In genomic region chr8:110485234-110485633, GRCm38 (mm10) we compare ENCODE assay signal across 28 mouse cellular contexts.
DNase-seq lines count a peak whose midpoint lies in the region; ATAC-seq and TF ChIP-seq lines count a peak whose summit lies in the region.
"Had no signal": no experiment of that assay in that cellular context is flagged by ENCODE, and none has a peak within 500 bp of the region (broad histone marks: within the 10 kb centered on the region; RNA-seq: fewer than 3 reads in every experiment).

No protein-coding gene starts in this region.

- H3K4me2 ChIP-seq in lung, embryonic 14.5 days, result no peak overlapping the region
- H3K4me2 ChIP-seq in lung, postnatal 0 days (replicated peaks; ENCODE audit: low read depth, low read length), result no peak overlapping the region
- H3K4me2 ChIP-seq: embryonic facial prominence, embryonic 13.5 days; embryonic facial prominence, embryonic 15.5 days; forebrain, embryonic 12.5 days had no signal

- no peak for TF ChIP-seq CTCF in lung, embryonic 14.5 days (IDR thresholded peaks at IDR 0.05; ENCODE audit: low read depth)
- no peak for TF ChIP-seq CTCF in lung, postnatal 0 days (IDR thresholded peaks at IDR 0.05)
- TF ChIP-seq CTCF in cerebellum, adult 2 months (IDR thresholded peaks at IDR 0.05; ENCODE audit: borderline replicate concordance, insufficient read depth, low read depth, low read length), result no peak

- H3K9ac ChIP-seq in lung, embryonic 14.5 days, result no peak overlapping the region
- no peak overlapping the region for H3K9ac ChIP-seq in lung, postnatal 0 days (replicated peaks; ENCODE audit: low read depth)
- H3K9ac ChIP-seq: embryonic facial prominence, embryonic 13.5 days; embryonic facial prominence, embryonic 15.5 days; forebrain, embryonic 12.5 days had no signal

- no peak overlapping the region for H3K27ac ChIP-seq in lung, embryonic 14.5 days (ENCODE audit: low read depth)
- no peak overlapping the region for H3K27ac ChIP-seq in lung, postnatal 0 days (ENCODE audit: low read length)
- no peak overlapping the region for H3K27ac ChIP-seq in cerebellum, adult 2 months (ENCODE audit: insufficient read depth, low read length)
- H3K27ac ChIP-seq: embryonic facial prominence, embryonic 13.5 days; embryonic facial prominence, embryonic 15.5 days; forebrain, embryonic 10.5 days; forebrain, embryonic 12.5 days had no signal

- peak; percentile 44 for DNase-seq in lung, embryonic 14.5 days
- no peak for DNase-seq in lung, postnatal 0 days (ENCODE audit: low spot score)
- peak; percentile 51 for DNase-seq in lung, postnatal 10 days
- peak; percentile 15 for DNase-seq in lung, postnatal 25 days (ENCODE audit: low spot score)
- peak; percentile 20 to 70 for DNase-seq in lung, postnatal 4 days
- DNase-seq in layer of hippocampus, postnatal 25 days (ENCODE audit: extremely low spot score in 1 of 2, low spot score in 1 of 2), result no peak
- no peak for DNase-seq in cerebellum, adult 2 months
- DNase-seq: adrenal gland, adult 8-10 months; adrenal gland, postnatal 14 days; adrenal gland, postnatal 36 days; B cell, adult 2 months; cerebellum, adult 11-12 months; cerebellum, adult 8-10 months; cerebellum, adult 9-11 months; cerebellum, postnatal 14 days; cerebellum, postnatal 36 days; embryo, embryonic 11 days had no signal

- no peaks in the 10 kb centered on the region for H3K27me3 ChIP-seq in lung, embryonic 14.5 days (ENCODE audit: insufficient read depth, low read length)
- no peaks in the 10 kb centered on the region for H3K27me3 ChIP-seq in lung, postnatal 0 days (replicated peaks; ENCODE audit: insufficient read depth, low read length)
- H3K27me3 ChIP-seq in cerebellum, adult 2 months (ENCODE audit: control insufficient read depth, insufficient read depth, low read length), result no peaks in the 10 kb centered on the region
- H3K27me3 ChIP-seq: CH12.LX; embryonic facial prominence, embryonic 15.5 days had no signal

- H3K9me3 ChIP-seq in lung, embryonic 14.5 days (ENCODE audit: low read depth, low read length), result no peaks in the 10 kb centered on the region
- H3K9me3 ChIP-seq in lung, postnatal 0 days (ENCODE audit: low read length), result no peaks in the 10 kb centered on the region
- H3K9me3 ChIP-seq: embryonic facial prominence, embryonic 13.5 days; embryonic facial prominence, embryonic 15.5 days; forebrain, embryonic 10.5 days; forebrain, embryonic 12.5 days had no signal

- no peak for TF ChIP-seq POLR2A in cerebellum, adult 2 months (IDR thresholded peaks at IDR 0.05; ENCODE audit: borderline replicate concordance, insufficient read depth, low read length)

- H3K4me3 ChIP-seq in lung, embryonic 14.5 days (ENCODE audit: low read depth, low read length), result no peak overlapping the region
- H3K4me3 ChIP-seq in lung, postnatal 0 days (ENCODE audit: low read depth, low read length), result no peak overlapping the region
- no peak overlapping the region for H3K4me3 ChIP-seq in cerebellum, adult 2 months (replicated peaks; ENCODE audit: insufficient read depth, low read depth, low read length)
- H3K4me3 ChIP-seq: embryonic facial prominence, embryonic 13.5 days; embryonic facial prominence, embryonic 15.5 days; erythroblast, embryonic 14.5 days; forebrain, embryonic 10.5 days; forebrain, embryonic 12.5 days had no signal

- 72% methylated on average over 13 of the region's 13 CpGs for WGBS in lung, embryonic 14.5 days
- 75% methylated on average over 13 of the region's 13 CpGs for WGBS in lung, postnatal 0 days
- 90% methylated on average over 13 of the region's 13 CpGs for WGBS in cerebellum, adult 2 months

- no peak for ATAC-seq in lung, embryonic 14.5 days (ENCODE audit: insufficient read depth)
- ATAC-seq in lung, postnatal 0 days, result no peak
- ATAC-seq: activated CD4-positive, CD25-positive, alpha-beta regulatory T cell, adult 4 months; CD4-positive, CD25-positive, alpha-beta regulatory T cell, adult 4 months; forebrain, embryonic 14.5 days; Patski had no signal

- H3K36me3 ChIP-seq in lung, embryonic 14.5 days (ENCODE audit: insufficient read depth), result no peaks in the 10 kb centered on the region
- H3K36me3 ChIP-seq in lung, postnatal 0 days (ENCODE audit: insufficient read depth, low read length), result no peaks in the 10 kb centered on the region
- H3K36me3 ChIP-seq: embryonic facial prominence, embryonic 13.5 days; embryonic facial prominence, embryonic 15.5 days; forebrain, embryonic 10.5 days; forebrain, embryonic 12.5 days; G1E had no signal

- no peak for TF ChIP-seq EP300 in lung, postnatal 0 days (IDR thresholded peaks at IDR 0.05)

- no peaks in the 10 kb centered on the region for H3K4me1 ChIP-seq in lung, embryonic 14.5 days (ENCODE audit: insufficient read depth)
- no peaks in the 10 kb centered on the region for H3K4me1 ChIP-seq in lung, postnatal 0 days (ENCODE audit: insufficient read depth, low read depth, low read length)
- no peaks in the 10 kb centered on the region for H3K4me1 ChIP-seq in cerebellum, adult 2 months (ENCODE audit: control insufficient read depth, insufficient read depth, low read length)

Comparison
In these comparisons a context has a peak if more than half of its experiments do, and no peak if none do; other contexts are left out.
1. DNase-seq: peak in lung, embryonic 14.5 days (single experiment), lung, postnatal 10 days (single experiment), lung, postnatal 25 days (single experiment) and lung, postnatal 4 days (2 of 2); none in lung, postnatal 0 days (single experiment), layer of hippocampus, postnatal 25 days (0 of 2) and cerebellum, adult 2 months (0 of 2).